Mouse (Mus musculus) gonadal fat pad, adult 2 months (tissue): ENCODE measurements around the gene Olfr129. TPM values are rescaled to one million over a fixed set of nuclear protein-coding genes. Genes with fewer than 3 reads are reported as not detected.

Source experiments
- DNase-seq: peaks from one replicate; pipeline ENCODE4 v3.0.0-alpha.2; 2012; ENCODE audit warnings: low read depth
- polyA plus RNA-seq: library from polyadenylated mRNA; depleted of rRNA; stranded (reverse); fragments of >200 nt; gene quantifications from 2 replicates; pipeline ENCODE4 v1.2.3, GENCODE M21; 2012; rRNA removed

Gene Olfr129
- polyA plus RNA-seq: not detected in 2 replicates

DNA sequence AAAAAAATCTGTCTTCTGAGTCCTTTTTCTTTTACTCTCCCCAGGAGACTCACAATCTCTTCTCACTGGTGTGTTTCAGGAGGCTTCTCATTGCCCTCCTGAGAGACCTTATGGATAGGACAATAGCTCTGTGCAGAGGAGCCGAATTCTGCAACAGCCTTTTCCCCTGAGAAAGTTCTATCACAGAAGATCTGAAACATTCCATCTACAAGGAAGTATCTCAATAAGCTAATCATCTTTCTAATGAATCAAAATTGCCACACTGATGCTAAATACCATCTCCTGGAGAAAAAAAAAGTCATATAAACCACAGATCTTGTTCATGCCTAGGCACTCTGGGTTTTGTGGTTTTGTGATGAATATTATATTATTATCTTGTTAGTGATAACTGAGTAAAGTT is at the start of gene Olfr129:
TSS of gene Olfr129 (minus strand) at position 101 of the 400 bp plus-strand sequence.
- DNase-seq: no peak

DNA sequence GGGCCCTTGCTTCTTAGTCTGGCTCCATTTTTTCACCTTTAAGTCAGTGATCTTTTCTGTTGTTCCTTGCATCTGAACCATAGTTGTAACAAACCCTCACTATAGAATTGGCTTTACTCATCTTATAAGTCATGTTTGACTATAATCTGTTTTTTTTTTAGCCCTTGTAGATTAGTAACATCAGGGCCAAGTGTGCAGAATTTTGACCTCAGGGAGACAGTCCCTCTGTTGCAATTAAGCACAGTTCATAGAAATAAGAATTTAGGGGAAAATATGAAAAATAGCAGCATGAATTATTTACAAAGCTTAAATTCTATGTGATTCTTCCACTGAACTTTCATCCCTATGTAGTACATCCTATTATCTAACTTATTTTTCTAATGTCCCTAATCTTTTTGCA is 28.7 kb upstream of the Olfr129 start, which contains the start of gene Olfr131:
TSS of gene Olfr131 (minus strand) at position 101 of the 400 bp plus-strand sequence.
- DNase-seq: no peak

GRCm38 (mm10) chr17:38082364-38082763 is 22.5 kb upstream of the Olfr129 start:
- no peak for DNase-seq

DNA sequence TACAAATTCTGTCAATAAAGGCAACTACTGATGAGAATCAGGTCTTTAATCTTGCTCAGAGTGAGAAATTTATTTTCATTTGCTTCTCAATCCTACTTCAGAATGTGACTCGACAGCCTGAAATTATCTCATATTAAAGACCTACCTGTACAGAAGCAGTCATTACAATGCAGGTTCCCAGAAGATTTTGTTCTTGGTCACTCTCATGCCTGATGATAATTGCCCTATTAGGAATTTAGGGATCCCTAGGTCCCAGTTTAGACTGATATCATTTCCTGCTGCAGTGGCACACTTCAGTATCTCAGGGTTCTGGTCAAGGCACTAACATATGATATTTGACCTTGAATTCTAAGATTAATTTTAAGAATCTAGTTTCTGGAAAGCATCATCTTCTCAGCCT is 3.7 kb upstream of the Olfr129 start, which contains the start of gene Olfr130:
TSS of gene Olfr130 (plus strand) at position 301 of the 400 bp plus-strand sequence.
- DNase-seq: no peak

DNA sequence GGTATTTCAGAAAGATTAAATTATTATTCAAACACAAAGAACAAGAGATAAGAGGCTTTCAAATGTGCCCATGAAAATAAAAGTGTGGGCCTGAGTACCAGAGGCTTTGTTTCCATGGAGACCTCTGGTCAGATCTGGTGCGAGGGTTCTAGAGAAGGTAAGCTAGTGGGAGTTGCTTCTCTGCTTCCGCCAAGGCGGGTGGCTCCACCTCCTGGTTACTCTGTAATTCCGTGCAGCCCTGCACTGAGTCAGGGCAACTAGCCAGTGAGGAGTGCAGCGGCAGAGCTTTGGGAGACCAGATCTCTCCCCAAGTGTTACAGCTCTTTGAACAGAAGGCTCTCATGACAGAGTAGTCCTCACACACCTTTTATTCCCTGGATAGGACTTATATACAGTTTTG is 33.6 kb downstream of the Olfr129 start:
- DNase-seq: no peak

GRCm38 (mm10) chr17:38016341-38016740 is 43.5 kb downstream of the Olfr129 start:
- no peak for DNase-seq

GRCm38 (mm10) chr17:38004996-38005395 is 54.9 kb downstream of the Olfr129 start:
- DNase-seq: no peak

Other genes with a start within 250 kb of the Olfr129 start
- not detected in 2 replicates for gene Olfr125, start 227.1 kb downstream of the Olfr129 start, polyA plus RNA-seq
- gene Olfr126, start 212.6 kb downstream of the Olfr129 start, polyA plus RNA-seq: not detected in 2 replicates
- not detected in 2 replicates for gene Olfr127, start 159.6 kb downstream of the Olfr129 start, polyA plus RNA-seq
- not detected in 2 replicates for gene Olfr128, start 139.5 kb downstream of the Olfr129 start, polyA plus RNA-seq
- gene Olfr761, start 107.0 kb downstream of the Olfr129 start, polyA plus RNA-seq: not detected in 2 replicates
- gene Olfr130, start 3.8 kb upstream of the Olfr129 start, polyA plus RNA-seq: not detected in 2 replicates
- gene Olfr131, start 28.6 kb upstream of the Olfr129 start, polyA plus RNA-seq: not detected in 2 replicates
- not detected in 2 replicates for gene Olfr132, start 74.4 kb upstream of the Olfr129 start, polyA plus RNA-seq
- gene Olfr133, start 85.2 kb upstream of the Olfr129 start, polyA plus RNA-seq: not detected in 2 replicates
- not detected in 2 replicates for gene Olfr134, start 111.3 kb upstream of the Olfr129 start, polyA plus RNA-seq
- not detected in 2 replicates for gene Olfr135, start 144.3 kb upstream of the Olfr129 start, polyA plus RNA-seq
- gene Olfr138, start 201.0 kb upstream of the Olfr129 start, polyA plus RNA-seq: not detected in 2 replicates
- gene Olfr137, start 247.5 kb upstream of the Olfr129 start, polyA plus RNA-seq: not detected in 2 replicates